Mouse (Mus musculus) hindbrain, embryonic 16.5 days (tissue): ENCODE measurements at regions not wholly inside any gene's neighbourhood (a gene's known extent, or its start where the extent isn't known, plus 50 kb on each side); places are given as distances from the start of the nearest gene placed in this dataset.

Source experiments
- ATAC-seq: fragments of 200-750 bp; cut with Nextera tagmentation; 2 replicates; pipeline ENCODE4 v1.8.0; 2017; ENCODE audit warnings: moderate TSS enrichment, moderate library complexity
- H3K27ac ChIP-seq: fragments of 300-500 bp; sonication (generic); 2 replicates; pipeline ENCODE4 v1.5.1; 2014; ENCODE audit warnings: low read depth, mild to moderate bottlenecking, control low read depth, low read length, moderate library complexity
- H3K27me3 ChIP-seq: fragments of 300-500 bp; sonication (generic); replicated peaks from 2 replicates; pipeline ENCODE4 v1.6.1; 2014; ENCODE audit warnings: low read length; ENCODE audit not compliant: control insufficient read depth, insufficient read depth
- H3K36me3 ChIP-seq: fragments of 300-500 bp; sonication (generic); 2 replicates; pipeline ENCODE4 v1.6.1; 2014; ENCODE audit warnings: mild to moderate bottlenecking, low read length, moderate library complexity, mixed read lengths; ENCODE audit not compliant: control insufficient read depth, insufficient read depth
- H3K4me1 ChIP-seq: fragments of 300-500 bp; sonication (generic); 2 replicates; pipeline ENCODE4 v1.6.1; 2014; ENCODE audit warnings: low read depth, low read length; ENCODE audit not compliant: control insufficient read depth, insufficient read depth
- H3K4me2 ChIP-seq: fragments of 300-500 bp; sonication (generic); 2 replicates; pipeline ENCODE4 v1.6.1; 2014; ENCODE audit warnings: mild to moderate bottlenecking, low read length, control low read depth, moderate library complexity
- H3K4me3 ChIP-seq: fragments of 300-500 bp; sonication (generic); 2 replicates; pipeline ENCODE4 v1.5.1; 2014; ENCODE audit warnings: mild to moderate bottlenecking, low read length, control low read depth, moderate library complexity
- H3K9ac ChIP-seq: fragments of 300-500 bp; sonication (generic); 2 replicates; pipeline ENCODE4 v1.6.1; 2014; ENCODE audit warnings: low read depth, mild to moderate bottlenecking, control low read depth, low read length, moderate library complexity
- H3K9me3 ChIP-seq: fragments of 300-500 bp; sonication (generic); 2 replicates; pipeline ENCODE4 v1.6.1; 2014; ENCODE audit warnings: mild to moderate bottlenecking, low read length, moderate library complexity; ENCODE audit not compliant: control insufficient read depth
- WGBS: fragments of 180-500 bp; shearing (Covaris S2); extraction: QIAGEN DNeasy Blood & Tissue Kit; methylation state at CpG from one replicate; pipeline ENCODE4 v1.1.7; 2014; 5-methylcytosine and 5-hydroxymethylcytosine counted together

- Histone ChIP-seq H3K36me3 (no peaks in the 10 kb centered on the region), H3K27ac (no peak overlapping the region), H3K9me3 (no peaks in the 10 kb centered on the region), H3K27me3 (no peaks in the 10 kb centered on the region), H3K4me3 (no peak overlapping the region), H3K4me2 (no peak overlapping the region), H3K9ac (no peak overlapping the region), H3K4me1 (no peaks in the 10 kb centered on the region)
- no peak for ATAC-seq
- WGBS: 88% methylated on average over 1 of the region's 1 CpGs
Measured at GRCm38 (mm10) chr2:61032920-61033319, 69.9 kb upstream of the Rbms1 start.

DNA sequence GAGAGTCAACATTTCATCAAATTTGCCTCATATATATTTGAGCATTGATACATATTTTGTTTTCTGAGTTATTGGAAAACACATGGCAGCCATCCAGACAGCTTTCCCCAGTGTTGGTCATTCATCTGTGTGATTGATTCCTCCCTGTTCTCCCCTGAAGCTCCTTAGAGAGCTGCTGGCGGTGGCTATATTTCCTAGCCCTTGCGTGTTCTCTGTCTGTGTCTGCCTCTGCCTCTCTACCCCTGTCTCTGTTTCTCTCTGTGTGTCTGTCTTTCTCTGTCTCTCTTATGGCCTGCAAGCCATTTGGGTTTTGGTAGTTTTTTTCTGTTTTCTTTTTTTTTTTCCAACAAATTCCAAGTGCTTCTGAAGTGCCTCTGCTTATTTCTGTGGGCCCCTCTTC, 66.7 kb upstream of the Rbms1 start:
- 73% methylated on average over 2 of the region's 2 CpGs for WGBS
- H3K9ac ChIP-seq: no peak overlapping the region
- H3K4me1 ChIP-seq: no peaks in the 10 kb centered on the region
- H3K9me3 ChIP-seq: no peaks in the 10 kb centered on the region
- H3K36me3 ChIP-seq: no peaks in the 10 kb centered on the region
- ATAC-seq: no peak
- no peak overlapping the region for H3K4me3 ChIP-seq
- H3K4me2 ChIP-seq: no peak overlapping the region
- H3K27me3 ChIP-seq: no peaks in the 10 kb centered on the region
- no peak overlapping the region for H3K27ac ChIP-seq

DNA sequence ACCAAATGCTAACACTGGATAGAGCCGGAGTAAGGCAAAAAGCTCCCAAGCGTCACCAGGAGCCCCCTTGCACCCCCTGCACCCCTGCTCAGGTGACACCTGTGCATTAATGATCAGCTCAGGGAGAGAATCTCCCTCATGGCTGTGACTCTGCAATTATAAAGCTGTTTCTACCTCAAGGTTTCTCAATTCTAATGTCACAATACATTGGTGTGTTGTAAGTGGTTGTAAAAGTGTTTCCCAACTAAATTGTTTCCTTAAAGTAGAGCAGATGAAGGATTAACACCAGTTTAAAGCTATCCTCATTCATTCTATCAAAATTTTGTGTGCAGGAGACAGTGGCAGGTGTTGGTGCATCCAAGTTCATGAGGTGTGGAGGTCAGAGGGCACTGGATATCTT, 65.6 kb upstream of the Rbms1 start:
- 75% methylated on average over 2 of the region's 2 CpGs for WGBS
- Histone ChIP-seq H3K27me3 (no peaks in the 10 kb centered on the region), H3K4me2 (no peak overlapping the region), H3K9ac (no peak overlapping the region), H3K9me3 (no peaks in the 10 kb centered on the region), H3K4me1 (no peaks in the 10 kb centered on the region), H3K4me3 (no peak overlapping the region), H3K36me3 (no peaks in the 10 kb centered on the region), H3K27ac (no peak overlapping the region)
- ATAC-seq: no peak

DNA sequence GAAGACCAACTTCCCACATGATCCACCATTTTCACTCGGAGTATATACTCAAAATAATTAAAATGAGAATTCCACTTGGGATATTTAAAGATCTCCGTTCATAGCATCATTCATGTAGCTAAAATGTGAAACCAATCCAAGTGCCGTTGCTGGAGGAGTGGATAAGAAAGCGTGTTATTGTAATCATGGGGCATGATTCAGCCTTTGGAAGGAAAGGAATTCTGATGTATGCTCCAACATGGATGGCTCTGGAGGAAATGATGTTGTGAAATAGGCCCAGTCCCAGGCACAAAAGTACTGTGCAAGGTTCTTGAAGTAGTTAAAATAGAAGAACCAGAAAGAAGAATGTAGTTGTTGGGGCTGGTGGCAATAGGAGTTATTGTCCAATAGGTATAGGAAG, 64.7 kb upstream of the Rbms1 start:
- 86% methylated on average over 4 of the region's 4 CpGs for WGBS
- Histone ChIP-seq H3K9ac (no peak overlapping the region), H3K27ac (no peak overlapping the region), H3K4me2 (no peak overlapping the region), H3K4me1 (no peaks in the 10 kb centered on the region), H3K9me3 (no peaks in the 10 kb centered on the region), H3K27me3 (no peaks in the 10 kb centered on the region), H3K4me3 (no peak overlapping the region), H3K36me3 (no peaks in the 10 kb centered on the region)
- ATAC-seq: no peak

GRCm38 (mm10) chr2:61022411-61022810, 59.4 kb upstream of the Rbms1 start:
- Histone ChIP-seq H3K4me1 (no peaks in the 10 kb centered on the region), H3K27ac (no peak overlapping the region), H3K4me2 (no peak overlapping the region), H3K27me3 (no peaks in the 10 kb centered on the region), H3K9ac (no peak overlapping the region), H3K4me3 (no peak overlapping the region), H3K36me3 (no peaks in the 10 kb centered on the region), H3K9me3 (no peaks in the 10 kb centered on the region)
- no peak for ATAC-seq
- WGBS: 78% methylated on average over 5 of the region's 5 CpGs

GRCm38 (mm10) chr2:61020791-61021190, 57.8 kb upstream of the Rbms1 start:
- 76% methylated on average over 4 of the region's 4 CpGs for WGBS
- Histone ChIP-seq H3K36me3 (no peaks in the 10 kb centered on the region), H3K9me3 (no peaks in the 10 kb centered on the region), H3K4me1 (no peaks in the 10 kb centered on the region), H3K4me2 (no peak overlapping the region), H3K9ac (no peak overlapping the region), H3K4me3 (no peak overlapping the region), H3K27me3 (no peaks in the 10 kb centered on the region), H3K27ac (no peak overlapping the region)
- no peak for ATAC-seq

DNA sequence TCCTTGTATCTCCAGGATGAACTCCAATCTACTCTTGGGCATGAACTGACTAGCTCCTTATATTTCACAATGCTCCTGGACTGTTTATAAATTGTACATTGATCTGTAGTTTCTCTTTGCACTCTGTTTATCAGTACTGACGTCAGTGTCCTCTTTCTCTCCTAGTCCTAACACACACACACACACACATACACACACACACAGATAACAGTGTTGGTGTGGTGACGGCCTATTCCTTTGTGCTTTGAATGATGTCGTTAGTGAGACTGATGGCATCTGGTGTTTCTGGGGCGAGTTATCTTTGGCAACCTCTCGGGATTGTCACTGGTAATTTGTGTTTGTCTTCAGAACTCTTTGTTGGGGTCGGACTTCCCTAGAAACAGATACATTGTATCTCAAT, 50.0 kb upstream of the Rbms1 start:
- H3K9ac ChIP-seq: no peak overlapping the region
- H3K4me3 ChIP-seq: no peak overlapping the region

More for the DNA sequence above, 50.0 kb upstream of the Rbms1 start:
- ATAC-seq: no peak
- Histone ChIP-seq H3K36me3 (no peaks in the 10 kb centered on the region), H3K4me1 (no peaks in the 10 kb centered on the region), H3K27me3 (no peaks in the 10 kb centered on the region), H3K9me3 (no peaks in the 10 kb centered on the region), H3K27ac (no peak overlapping the region), H3K4me2 (no peak overlapping the region)
- 35% methylated on average over 6 of the region's 6 CpGs for WGBS
